Mouse (Mus musculus) cerebellum, postnatal 10 days (tissue): ENCODE measurements around the gene Spz1.
"Not testable (repeated sequence)": the region's sequence is repeated elsewhere in the genome, so short reads cannot be mapped to it uniquely, and the experiment has no call there.

ENCODE experiments used
- DNase-seq, 2 experiments: peaks; one replicate each; pipeline ENCODE4 v3.0.0; 2021; ENCODE audit warnings: mixed read lengths in 2 of 2

The Spz1 gene

DNA sequence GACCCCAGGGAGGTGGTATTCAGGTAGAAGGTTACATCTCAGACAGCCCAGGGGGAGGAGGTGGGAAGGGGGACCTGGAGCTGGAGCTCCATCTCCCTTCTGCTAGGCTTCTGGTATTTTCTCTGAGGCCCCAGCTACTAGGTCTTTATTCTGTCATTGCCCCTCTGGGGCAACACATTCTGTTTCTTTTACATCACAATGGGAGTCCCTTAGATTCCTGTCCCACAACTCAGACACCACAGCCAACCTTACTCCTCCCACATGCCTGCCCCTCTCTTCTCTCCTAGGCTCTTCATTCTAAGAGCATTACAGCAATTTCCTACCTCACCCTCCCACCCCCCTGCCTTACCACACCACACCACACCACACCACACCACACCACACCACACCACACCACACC is at the start of gene Spz1:
Spz1 (minus strand) TSS at position 101 of the 400 bp plus-strand sequence.
- DNase-seq = no peak

DNA sequence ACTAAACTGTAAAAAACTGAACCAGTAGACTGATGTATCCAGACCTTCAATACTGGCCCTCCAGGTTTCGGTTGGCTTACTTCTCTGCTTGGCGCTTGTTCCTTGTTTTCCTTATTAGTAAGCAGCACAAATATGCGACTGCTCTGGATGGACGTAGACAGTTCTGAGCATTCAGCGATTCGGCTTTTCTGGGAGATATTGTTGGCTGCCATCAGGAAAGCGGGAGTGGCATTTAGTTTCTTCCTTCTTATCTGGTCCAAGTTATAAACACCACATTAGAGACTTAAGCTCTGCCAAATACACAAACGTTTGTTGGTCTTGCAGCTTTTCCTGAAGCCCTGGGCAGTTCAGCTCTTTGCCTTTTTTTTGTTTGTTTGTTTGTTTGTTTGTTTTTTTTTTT is 40.5 kb upstream of the Spz1 start:
- no peak for DNase-seq

DNA sequence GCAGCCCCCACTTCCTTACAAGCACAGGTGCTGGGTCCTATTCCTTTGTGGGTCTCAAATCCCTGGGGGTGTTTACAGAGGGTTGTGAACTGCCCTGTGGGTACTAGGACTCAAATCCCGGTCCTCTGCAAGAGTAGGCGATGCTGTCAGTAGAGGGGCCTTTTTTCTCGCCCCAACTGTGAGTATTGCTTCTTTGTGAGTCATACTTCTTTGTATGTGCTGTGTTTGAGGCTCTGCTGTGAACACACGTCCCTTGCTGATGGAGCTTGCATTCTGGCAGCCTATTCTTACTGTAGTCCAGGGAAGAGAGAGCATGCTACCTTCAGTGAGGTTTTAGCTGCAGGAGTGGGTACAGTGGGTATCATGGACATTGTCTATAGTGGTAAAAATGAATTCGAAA is 39.2 kb upstream of the Spz1 start:
- no peak for DNase-seq

DNA sequence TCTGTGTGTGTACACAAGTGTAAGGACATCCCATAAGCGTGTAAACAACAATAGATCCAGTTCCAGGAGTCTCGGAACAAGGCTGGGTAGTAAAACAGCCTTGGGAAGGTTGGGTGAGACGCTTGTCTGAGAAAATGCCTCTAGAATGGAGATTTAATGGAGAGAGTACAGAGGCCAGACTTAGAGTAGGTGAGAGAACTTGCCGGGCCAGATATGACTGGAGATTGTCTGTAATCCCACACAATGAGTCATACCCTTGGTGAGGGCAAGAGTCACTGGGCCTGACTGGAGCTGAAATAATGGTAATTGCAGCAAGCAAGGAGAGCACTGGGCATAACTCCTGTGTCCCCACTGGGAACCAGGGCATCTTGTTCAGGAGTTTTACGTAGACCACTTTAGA is 37.1 kb upstream of the Spz1 start:
- DNase-seq = no peak

DNA sequence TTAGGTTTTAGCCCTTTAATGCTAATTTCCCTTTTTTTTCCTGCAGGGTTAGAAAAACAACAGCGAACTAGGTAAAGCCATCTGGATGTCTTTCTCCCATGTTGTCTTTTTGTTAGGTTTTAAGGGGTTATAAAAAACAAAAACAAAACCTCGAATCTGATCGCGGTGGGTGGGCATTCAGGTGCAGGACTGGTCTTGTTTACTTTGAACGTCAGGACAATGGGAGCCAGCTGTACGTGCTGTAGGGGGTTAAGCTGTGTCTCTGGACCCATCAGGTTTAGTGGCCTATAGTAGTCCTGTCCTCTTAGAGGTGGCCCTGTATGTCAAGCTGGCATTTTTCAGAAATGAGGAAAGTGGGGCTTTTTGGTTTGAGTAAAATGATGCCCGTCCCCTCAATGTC is 35.9 kb upstream of the Spz1 start:
- DNase-seq = peak; percentile 39 to 45

DNA sequence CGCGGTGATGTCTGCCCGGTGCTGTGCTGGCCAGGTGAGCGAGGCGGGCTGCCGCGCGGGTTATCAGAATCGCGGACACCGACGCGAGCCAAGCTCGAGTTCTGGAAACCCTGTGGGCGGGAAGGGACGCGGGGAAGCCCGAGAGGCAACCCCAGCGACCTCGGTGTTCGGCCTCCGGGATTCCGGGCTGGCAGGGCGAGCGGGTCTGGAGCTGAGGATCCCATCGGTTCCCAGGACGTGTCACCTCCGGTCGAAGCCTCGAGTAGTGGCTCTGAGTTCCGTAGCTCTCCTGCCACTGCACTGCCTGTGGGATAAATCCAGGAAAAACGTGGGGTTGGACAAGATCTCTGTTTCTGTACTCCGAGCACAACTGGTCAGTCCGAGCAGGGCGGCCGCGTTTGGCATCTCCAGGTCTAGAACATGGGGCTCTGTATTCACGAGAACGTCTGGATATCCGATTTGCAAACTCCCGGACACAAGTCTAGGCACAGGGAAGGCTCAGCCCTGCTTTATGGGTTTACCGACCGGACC is 35.3 kb upstream of the Spz1 start:
- DNase-seq = no peak

DNA sequence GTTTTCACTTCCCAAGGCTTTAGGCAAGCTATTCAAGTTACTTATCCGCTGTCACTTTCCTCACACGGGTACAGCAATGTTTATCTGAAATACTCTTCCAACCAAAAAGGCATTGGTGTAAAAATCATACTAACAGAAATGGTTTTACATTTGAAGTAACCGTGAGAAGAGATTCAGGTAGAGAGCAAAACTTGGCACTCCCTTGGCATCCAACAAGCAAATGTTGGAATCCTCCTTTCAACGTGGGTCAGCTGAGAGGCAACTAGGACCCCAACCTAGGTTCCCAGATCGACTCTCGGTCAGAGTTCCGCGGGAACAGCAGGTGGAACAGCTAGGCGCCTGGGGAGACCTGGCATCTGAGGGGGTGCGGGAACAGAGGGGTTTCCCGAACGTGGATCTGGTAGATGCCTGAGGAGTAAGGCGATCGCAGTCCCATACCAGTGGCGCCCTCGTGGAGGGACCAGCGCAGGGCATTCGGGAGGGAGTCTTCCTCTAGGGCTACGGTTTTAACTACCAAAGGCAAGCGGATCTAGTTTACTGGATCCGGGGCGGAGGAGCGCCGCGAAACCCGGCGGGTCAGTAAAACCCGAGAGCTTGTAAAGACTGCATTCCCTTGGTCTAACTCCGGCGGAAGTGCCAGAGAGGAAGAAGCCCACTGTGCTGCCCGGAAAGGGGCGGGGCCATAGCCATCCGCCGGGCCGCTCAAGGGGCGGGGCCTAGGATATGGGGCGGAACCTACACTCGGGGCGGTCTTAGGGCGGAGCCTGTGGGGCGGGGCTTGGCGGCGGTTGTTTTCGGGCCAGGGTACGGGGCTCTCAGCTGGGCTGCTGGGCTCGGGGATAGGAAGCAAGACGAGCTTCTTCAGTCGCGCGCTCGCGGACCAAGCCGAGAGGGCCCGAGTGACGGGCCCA is 34.6 kb upstream of the Spz1 start, which contains the start of gene Serinc5:
Serinc5 (plus strand) TSS at position 781 of the 911 bp plus-strand sequence.
- DNase-seq = peak; percentile 99

DNA sequence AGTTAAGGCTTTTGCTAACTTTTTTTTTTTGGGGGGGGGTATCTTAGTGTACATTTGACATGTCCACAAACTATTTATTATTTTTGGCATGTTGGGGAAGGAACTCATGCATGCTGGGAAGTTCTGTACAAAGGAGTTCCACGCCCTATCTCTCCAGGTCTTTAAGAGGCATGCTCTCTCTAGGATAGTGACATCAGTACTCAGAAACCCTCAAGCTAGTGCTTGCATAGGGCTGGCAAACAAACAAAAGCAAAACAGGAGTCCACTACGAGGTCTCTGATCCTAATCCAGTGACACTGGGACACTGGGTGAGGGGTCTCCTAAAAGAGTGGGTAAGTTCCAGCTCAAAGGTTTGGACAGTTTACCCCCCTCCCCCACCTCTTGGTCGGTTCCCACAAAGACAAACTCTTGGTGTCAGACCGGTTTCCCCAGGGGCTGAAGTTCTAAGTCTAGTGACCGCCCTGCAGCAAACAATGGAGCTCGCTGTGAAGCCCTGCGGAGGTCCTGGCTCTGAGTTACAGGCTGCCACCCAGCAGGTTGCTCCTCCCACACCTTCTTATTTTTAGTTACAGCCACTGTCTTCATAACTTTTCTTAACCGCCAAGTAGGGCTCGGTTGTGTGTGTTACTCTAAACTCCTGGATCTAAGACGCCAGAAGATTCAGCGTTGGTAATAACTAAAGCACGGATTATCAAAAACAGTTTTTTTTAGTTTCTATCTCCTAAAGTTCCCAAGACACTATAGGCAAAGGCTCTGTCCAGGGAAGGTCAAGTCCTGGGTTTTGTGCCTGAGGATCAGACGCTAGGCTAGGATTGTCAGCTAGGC is 33.7 kb upstream of the Spz1 start:
- DNase-seq = peak in 1 of 2 experiments; percentile 38

DNA sequence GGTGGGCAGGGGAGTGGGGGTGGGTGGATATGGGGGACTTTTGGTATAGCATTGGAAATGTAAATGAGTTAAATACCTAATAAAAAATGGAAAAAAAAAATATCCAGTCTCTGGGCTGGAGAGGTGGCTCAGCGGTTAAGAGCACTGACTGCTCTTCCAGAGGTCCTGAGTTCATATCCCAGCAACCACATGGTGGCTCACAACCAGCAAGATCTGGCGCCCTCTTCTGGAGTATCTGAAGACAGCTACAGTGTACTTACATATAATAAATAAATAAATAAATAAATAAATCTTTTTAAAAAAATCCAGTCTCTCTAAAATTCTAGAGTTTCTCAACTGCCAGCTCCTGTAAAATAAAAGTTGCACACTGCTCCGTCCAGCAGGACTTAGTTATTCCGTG is 29.3 kb upstream of the Spz1 start:
- DNase-seq = not testable (repeated sequence)

DNA sequence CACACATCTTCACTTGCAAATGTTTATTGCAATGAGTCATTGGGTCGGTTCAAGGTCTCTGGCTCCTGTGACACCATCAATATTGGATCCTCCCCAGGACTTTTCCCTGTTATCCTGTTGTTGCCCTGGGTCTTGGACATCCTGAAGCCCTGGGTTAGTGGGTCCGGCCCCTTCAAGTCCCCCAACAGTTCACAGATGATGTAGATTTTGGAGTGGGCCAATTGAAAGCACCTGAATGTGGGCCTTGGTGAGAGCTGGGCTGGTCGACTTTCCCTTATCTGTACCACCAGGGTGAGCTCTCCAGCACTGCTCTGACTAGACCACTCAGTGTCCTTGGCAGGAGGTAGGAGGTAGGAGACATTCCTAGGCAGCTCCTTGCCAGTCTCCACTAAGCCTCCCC is 19.5 kb upstream of the Spz1 start:
- no peak for DNase-seq

DNA sequence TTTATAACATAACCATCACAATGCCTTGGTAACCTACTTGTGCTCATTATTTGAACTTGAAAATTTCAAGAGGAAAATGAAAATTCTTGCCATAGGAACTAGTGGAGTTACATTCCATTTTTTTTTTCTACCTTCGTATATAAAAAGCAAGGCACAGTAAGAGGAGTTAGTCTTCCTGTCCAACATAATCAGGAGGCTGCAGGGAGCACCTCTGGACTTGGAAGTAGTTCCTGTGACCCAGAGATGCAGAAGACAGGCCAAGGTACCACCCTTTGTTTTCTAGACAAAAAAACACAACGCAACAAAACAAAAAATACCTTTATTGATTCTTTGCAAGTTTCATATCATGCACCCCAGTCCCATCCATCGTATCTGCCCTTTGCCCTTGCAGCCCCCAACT is 18.9 kb upstream of the Spz1 start:
- DNase-seq = no peak

DNA sequence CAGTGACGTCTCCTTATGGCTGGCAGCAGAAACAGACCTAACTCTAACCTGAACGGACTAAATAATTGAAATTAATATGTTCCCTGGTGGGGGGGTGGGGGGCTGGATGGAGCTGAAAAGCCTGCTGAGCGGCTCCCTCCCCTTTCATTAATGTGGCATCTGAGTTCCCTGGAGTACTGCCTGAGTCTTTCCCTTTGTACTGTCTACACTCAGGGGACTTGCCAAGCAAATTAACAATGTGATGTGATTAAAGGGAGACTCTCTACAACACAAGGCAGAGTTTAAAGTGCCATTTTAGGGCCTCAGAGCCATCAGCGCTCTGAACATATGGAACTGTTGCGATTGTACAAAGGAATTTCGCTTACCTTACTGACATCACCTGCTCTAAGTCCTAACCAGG is 18.5 kb upstream of the Spz1 start:
- DNase-seq = peak in 1 of 2 experiments; percentile 36

DNA sequence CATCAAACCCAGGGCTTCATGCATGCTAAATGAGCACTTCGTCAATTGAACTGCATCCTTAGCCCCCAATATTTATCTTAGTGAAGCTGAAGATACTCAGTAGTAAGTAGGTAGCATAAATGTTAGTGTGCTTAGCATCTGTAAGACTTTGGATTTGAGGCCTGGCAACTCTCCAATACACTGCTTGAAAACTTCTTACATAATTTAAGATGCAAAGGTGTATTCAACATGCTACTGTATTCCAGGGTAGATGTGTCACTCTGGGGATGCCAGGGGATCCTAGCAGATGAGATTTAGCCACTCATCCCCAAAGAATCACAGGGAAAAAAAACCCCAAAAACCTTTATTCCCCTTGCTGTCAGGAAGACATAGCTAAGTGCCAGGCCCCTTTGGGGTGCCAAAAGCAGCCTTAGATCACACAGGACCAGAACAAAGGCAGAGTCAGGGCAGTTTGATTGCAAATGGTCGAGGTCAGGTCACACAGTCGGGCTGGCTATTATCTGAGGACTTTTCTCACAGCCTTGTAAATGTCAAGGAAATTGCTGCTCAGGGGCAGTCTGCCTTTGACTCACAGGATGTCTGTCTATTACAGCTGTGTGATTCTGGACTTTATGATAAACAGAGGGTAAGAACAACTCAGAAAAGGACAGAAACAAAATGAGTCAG is 17.9 kb upstream of the Spz1 start:
- no peak for DNase-seq

DNA sequence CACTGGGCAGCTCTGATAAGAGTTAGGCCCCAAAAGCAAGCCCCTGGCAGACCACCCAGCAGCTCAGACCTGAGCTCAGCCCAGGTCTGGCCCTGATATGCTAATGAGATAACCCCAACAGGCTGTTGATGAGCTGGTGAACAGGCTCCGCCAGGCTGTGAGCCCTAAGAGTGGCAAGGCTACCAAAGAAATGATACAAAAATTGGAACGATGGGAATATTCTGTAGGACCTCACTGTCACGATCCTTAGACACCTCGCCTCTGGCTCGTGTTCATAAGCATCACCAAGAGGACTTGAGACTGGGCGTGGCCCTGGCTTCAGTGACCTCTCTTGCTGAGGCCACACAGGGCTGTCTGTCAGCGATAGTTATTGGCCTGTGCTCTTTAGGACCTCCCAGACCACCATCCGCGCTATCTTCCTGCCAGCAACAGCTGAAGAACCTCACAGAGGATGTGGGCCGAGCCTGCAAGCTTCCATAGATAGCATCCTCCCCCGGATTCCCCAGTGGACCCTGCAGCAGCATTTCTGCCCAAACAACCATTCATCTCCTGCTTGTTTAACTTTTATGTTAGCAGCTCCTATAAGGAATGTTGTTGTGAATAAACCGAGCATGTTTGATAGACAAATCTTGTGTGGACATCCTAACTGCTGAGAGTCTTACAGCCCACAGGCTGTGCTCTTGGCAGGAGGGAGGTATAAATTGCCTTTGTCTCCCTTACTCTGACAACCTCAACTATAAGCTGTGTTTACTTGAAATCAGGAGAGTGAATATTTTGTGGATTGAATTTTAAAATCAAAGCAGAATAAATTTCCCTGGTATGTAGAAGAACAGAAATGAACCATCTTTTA is 17.0 kb upstream of the Spz1 start:
- DNase-seq = peak in 1 of 2 experiments; percentile 51

DNA sequence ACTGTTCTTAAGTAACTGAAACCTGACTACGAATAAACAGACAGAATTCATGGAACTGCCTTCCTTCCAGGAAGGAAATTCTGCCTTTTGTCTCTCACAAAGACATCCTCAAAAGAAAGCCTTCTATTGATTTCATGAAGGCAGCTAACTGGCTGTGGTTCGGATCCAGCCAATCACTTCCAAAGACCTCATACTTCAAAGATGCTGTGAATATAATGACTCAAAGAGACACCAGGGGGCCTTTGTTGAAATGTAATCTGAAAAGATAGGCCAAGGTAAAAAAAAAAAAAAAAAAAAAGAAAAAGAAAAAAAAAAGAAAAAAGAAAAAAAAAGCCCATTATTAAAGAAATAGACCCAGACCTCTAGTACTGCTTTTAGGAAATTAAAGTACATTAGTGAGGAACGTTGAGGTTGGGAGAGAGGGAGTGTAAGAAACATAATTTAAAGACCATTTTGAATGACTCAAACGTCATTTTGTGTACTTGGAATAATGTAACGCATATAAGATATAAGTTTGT is 16.4 kb upstream of the Spz1 start:
- no peak for DNase-seq

DNA sequence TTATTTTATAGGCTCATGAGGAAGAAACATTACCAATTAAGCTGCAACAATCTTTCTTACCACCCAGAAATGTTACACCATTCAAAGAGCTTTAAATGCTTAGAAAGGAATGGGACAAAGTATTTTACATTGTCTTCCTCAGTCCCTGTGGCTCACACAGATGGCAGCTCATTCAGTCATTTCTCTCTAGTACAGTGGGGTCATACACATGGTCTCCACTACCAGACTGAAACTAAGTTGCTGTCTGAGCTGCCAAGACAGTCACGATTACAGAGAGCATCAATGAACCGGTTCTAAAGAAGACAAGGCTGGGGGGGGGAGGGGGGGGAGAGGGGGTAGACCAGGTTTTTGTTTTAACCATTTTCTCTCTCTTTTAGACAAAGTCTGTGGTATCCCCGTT is 15.3 kb upstream of the Spz1 start:
- DNase-seq = no peak

DNA sequence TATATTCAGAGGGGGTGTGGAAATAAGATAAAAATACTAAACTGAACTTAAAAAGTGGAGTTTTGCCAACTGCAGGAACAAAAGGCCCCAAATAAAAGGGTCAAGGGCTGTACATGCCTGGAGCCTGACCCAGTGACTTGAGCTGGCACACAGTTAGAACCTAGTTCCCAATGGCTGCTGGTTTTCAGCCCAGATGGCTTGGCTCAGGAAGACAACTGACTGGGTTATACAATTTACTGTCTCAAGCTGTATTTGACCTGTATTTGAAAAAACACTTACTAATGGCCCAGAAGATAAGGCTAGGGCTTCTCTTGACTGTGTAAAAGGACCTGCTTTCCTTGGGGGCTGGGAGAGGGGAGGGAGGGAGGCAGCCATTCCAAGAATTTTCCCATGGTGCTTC is 13.3 kb upstream of the Spz1 start:
- DNase-seq = peak; percentile 50 to 60

DNA sequence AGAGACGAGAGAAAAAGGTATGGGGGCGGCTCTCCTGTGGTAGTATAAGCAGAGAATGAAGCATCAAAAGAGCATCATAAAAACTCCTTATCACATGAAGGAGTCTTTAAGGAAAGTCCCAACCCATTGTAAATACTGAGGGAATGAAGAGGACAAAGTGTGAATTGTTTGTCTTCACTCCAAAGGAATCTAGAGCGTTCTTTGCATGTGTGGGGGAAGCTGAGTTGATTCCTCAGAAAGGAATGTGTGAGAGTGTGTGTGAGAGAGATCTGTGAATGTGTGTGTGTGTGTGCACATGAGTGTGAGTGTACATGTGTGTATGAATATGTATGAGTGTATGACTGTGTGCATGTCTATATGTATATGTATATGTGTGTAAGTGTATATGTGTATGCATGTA is 12.7 kb upstream of the Spz1 start:
- DNase-seq = no peak

DNA sequence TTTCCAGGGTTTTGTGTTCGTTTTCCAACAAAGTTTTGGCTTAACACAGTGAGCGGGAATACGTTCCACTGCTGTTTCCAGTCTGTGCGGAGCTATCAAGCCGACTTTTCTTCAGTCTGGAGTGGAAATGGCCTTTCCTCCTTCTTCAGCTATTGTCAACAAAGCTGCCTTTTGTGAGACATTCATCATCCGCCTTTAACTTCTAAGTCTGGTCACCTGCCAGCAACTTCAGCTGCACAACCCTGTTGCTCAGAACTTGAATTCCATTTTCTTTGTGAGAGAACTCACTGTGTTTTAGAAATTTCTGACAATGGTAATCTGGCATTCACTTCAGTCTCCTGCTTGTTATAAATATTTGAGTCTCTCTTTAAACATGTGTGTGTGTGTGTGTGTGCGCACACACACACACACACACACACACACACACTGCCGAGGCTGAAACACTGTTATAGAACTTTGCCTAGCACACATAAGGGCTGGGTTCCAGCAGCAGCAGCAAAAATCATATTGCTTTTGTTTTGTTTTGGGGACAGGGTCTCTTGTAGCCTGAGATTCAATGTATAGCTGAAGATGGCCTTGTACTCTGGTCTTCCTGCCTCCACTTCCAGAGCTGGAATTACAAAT is 8.2 kb upstream of the Spz1 start:
- no peak for DNase-seq

DNA sequence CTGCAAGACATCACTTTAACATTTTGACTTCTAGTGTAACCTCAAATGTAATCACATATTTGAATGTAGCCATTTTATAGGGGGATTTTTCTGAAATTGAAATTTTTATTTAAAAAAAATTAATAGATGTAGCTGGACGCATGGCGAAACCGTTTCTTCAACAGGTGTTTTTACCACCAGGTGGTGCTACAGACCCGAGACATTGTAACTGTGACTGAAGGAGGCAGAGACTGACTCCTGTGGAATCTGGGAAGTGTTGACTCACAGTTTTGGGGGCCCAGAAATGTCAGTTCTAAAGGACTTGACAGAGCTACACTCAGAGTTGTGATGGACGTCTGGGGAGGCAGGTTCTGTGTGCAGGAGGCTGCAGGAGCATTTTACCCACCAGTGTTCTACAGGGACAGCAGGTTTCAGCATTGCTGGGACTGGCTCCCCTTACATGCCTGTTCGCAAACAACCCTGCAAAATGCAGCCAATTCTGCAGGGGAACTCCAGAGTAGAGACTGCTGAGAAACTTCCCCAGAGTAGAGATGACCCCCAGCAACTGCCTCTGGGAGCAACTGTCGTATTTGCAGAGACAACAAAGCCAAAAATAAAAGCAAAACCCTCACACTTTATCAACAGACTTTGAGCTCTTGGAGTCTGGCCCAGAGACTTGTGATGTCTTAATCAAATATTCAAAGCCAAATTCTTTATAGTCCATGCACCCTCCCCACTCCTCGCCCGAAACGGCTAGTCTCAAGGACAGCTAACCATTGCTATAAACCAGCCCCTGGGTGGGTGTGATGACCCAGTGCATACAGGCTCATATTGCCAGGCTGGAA is 4.5 kb upstream of the Spz1 start:
- DNase-seq = peak; percentile 80 to 84
